Mouse (Mus musculus) spleen, postnatal 10 days (tissue): Measurements from ENCODE around the gene Tpm1.

Source experiments
- DNase-seq, 2 experiments: peaks; one replicate each; pipeline ENCODE4 v3.0.0; 2021 to 2022; ENCODE audit warnings: low spot score in 2 of 2

The Tpm1 gene

DNA sequence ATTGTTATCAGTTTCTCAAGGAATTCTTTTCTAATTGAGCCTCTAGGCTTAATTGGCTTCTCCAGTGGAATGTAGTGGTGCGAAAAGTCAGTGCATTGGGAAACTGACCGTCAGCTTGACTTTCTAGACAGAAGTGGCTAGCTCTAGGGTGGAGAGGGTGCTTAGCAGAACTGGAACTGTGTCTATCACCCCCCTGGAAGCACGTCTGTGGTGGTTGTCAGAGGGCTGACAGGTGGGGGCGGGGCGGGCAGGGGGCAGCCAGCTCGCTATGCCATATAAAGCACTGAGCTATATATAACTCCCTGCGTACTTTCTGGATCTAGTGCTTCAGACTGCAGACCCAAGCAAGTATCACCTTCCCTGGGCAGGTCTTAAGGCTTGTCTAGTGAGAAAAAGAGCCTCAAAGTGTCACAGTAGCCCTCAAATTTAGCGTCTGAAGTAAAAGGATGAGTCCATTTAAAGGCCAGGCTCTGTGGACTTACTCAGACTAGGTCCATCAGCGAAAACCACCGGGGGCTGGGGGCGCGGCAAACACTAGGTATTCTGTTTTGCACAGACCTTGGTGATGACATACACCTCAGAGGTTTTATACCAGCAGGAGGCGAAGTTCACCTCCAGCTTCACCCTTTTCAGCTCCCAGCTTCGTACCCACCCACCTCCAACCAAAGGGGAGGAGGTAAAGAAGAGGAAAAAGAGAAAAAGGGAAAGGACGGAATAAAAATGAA lies 2.2 kb downstream of the Tpm1 start:
- no peak for DNase-seq

DNA sequence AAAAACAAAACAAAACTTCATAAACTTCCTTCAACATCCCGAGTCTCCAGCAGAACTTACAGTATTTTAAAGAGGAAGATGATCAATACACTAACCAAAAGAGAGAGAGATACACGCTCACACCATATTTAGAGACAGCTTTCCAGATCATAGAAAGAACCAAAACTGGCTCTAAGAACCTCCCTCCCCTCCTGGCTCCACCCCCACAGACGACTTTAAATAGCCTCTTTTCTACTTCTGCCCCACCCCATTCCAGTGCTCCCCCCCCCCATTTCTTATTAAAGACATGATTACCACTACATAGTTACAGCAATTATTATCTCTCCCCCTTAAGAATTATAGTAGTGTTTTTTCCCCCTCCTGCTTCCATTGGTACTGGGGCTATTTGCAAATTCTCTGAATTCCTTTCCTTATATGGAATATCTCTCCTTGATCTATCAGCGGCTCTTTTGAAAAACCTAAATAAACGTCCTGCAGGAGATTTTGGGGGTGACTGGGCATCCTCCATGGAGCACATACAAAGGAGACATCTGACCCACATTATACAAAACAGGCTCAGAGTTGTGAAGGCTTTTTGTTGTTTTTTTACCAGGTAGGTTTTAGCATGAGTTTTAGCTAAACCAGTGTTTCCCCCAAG lies 3.1 kb downstream of the Tpm1 start:
- DNase-seq: no peak

DNA sequence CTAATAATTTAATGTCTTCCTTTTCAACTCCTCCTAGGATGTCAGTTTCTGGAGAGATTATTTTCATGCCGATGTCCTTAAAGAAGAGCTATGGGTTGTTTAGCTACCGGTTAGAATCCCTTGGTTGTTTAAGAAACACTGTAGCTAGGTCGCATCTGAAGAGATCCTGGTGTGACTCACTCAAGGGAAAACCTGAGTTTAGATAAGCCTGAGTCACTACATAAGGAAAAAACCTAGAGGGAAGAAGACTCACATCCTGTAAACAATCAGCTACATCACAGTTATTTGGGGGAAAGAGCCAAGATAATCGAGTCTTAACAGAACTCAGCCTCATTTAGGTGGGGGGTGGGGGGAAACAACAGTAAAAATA lies 3.9 kb downstream of the Tpm1 start:
- DNase-seq: no peak

DNA sequence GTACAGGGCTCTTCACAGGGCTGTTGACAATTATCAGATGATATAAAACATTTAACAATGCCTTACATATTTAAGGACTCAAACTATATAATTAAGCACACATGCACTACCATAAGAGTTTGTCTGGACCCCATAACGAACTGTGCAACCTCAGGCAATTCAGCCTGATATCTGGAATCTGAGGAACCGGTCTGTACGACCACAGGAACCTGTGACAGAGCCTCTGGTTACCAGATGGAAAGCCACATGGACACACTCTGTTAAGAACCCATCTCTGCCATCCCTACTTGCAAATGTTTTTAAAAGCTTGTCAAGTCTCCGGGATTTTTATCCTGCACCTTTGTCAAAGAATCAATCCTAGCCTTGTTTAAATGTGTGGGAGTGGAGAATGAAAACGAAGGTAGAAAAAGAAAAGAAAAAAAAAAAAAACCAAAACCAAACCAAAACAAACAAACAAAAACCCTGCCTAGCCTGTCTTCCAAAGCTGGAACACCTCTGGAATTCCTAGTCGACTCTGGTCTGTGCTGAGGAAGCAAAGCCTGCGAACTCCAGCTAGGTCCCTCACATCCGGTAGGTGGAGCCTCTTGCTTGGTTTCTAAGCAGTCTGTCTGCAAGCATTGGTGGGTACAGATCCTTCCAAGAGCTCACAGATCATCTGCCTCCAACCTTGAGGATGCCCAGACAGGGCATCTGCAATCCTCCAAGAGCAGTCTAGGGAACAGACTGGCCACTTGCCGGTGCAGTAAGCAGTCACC lies 4.5 kb downstream of the Tpm1 start:
- peak in 1 of 2 experiments; percentile 53 for DNase-seq

DNA sequence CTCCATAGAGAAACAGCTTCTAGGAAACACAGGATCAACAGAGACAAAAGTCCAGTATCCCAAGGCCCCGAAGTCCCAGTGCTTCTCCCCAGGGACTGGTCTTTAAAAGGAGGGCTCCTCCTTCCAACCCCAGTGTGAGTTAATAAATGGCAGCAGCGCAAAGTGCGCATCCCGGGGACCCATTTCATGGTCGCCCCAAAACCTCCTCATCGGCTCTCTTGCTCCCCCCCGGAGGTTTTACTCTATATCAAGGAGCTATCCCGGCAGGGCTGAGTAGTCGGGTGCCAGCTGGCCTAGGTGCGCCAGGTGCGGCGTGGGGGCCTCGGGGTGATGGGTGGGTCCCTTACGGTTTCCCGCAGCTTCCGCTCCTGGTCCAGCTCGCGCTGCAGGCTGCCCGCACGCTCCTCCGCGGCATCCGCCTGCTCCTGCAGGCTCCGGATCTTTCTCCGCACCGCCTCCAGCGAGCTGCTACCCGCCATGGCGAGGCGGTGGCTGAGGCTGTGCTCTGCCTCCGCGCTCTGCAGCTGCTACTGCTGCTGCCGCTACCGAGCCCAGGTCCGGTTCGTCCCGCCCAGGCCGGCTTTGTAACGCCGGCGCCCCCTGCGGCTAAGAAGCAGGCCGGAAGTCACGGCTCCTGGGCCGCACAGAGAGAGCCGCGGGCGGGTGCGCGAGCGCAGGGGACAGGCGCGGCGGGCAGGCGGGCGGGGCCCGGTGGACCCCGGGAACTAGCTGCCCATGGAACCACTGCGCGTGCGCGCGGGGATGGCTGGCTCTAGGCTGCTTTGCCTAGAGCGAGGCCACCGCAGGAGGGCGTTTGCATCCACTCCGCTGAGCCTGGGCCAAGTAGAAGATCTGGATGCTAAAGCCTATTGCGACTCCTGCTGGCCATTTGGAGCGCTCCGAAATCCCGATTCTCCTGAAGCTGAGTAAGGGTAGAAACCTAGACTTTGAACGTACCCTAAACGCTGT lies 5.7 kb downstream of the Tpm1 start:
- DNase-seq: peak; percentile 99

DNA sequence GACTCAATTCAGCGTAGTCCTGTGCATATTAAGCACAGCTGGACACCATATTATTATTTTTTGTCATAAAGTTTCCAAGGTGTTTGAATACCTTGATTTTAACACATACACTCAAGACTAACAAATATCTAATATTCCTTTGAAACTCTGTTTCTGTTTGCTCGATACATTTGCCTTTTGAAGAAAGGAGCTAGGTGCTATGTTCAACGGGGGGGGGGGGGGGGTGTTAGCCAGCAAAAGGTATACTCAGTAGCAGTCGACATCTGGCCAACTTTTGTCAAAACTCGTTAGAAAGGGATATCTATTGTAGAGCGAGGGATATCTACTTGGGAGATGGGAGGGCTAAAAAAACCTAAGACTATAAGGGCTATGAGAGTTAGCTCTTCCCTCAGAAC lies 6.4 kb downstream of the Tpm1 start:
- DNase-seq: no peak

DNA sequence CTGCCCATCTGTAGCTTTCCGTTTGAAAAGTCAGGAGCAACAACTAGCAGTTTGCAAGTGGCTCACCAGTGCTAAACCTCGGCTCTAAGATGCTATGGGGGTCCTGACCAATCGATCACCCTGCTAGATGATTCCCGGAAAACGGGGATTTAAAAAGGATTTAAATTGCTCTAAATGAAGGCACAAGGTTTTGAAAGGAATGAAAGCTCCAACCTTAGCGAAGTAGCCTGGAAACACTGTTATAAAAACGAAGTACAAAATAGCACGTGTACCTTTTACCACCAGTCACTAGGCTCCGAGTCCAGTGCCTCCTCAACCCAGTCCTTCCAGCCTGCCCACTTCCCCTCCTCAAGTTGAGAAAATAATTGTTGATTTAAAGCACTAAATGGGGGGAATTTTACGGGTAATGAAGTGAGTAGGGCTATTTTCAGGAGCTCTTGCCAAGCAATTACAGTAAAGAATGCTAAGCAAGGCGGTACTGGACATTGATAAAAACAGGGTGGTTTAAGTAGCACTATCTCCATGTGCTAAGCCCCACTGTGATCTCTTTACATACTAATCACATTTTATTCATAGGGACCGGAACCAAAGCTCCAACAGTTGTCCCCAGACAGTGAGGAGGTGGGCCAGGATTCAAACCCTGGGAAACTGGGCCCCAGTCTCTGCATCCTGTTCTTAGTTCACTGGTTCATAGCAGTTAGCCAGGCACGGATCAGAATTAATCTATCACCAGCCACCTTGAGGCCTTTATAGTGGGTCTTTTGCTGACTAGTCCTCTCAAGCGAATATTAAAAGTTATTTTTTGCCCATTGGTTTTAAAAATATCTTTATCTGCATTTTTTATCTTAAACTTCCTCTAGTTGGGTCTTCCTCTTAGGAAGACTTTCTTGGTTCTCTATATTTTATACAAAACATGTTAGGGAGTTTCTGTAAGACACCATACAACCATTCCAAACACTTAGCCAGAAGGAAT lies 7.1 kb downstream of the Tpm1 start:
- DNase-seq: peak in 1 of 2 experiments; percentile 44

DNA sequence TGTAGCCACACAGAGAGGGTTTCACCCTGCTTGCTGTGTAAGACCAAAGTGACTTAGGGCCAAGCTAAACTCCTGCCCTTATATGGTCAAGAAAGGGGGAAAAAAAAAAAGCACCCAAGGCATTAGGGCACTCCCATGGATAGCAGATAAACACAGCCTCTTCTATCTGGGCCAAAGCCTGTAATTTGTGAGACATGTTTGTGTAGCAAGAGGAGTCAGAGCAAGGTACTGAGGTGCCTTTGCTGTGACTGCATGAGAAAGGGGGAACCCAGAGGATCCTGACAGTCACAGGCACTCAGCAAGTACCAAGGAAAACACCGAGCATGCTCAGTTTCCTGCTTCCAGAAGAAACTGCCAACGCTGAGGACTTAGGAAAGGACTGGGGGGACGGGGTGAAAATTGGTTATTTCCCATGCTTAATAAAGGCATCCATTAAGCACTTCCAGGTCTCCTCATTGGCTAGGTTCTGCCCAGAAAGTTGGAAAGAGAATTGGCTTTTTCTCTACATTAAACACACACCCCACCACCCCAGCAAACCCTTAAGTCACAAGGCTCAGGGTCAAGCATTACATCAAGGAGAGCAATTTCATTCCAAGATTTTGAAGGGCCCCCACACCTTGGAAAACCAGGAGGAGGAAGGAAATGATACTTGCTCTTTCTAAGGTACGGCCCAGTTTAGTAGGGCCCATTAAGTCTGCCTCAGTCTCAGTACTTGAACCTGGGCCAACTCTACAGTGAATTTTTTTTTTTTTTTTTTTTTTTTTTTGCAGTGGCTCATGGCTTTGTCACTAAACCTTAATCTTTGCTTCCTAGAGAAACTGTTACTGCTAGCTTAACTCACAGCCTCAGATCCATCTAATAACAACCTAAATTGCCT lies 8.0 kb downstream of the Tpm1 start:
- peak in 1 of 2 experiments; percentile 40 for DNase-seq

DNA sequence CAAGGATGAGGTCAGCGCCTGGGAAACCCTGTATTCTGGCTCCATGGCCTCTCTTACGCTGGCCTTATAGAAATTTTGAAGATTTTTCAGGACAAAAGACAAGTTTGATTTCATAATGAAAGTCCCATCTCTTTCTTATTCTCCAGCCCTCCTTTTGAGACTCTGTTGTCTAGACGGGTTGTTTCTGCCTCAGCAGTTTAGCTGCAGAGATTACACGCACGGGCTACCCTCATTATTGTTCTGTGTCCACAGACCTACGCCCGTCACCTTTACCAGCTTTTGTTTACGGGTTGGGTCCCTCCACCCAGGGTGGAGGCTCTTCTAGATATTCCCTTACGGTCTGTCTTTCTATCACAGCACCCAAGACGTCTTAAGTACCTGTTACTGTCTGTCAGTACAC lies 9.3 kb downstream of the Tpm1 start:
- DNase-seq: no peak

DNA sequence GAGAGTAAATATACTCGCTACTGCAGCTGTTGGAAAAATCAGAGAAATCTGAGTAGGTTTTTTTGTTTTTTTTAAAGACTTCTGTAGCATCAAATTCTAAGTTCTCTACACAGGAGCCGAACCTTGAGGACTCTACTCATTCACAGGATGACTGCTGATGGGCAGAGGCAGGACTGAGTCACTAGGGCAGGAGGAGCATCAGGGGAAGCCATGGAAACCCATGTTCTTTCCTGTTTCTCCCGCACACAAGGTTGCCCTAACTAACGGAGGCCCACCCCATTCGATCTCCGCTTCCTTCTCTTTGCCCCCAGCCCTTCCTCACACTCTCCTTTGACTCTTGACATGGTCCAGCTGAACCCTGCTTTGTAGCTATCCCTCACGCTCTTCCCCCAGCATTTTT lies 10.5 kb downstream of the Tpm1 start:
- DNase-seq: no peak

DNA sequence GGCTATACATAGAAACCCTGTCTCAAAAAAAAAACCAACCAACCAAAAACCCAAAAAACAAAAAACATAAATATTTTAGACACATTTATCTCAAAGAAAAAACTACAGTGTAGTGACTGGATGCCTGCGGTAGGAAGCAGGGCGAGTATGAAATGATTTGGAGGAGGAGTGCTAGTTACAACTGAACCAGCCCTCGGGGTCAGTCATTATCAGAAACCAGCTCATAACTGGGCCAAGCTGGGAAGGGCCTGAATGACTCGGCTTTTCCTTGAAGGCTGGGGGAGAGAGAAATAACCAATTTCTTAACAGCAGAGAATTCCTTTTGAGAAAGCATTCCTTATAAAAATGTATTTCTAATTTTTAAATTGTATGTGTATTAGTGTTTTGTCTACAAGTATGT lies 11.5 kb downstream of the Tpm1 start:
- no peak for DNase-seq

DNA sequence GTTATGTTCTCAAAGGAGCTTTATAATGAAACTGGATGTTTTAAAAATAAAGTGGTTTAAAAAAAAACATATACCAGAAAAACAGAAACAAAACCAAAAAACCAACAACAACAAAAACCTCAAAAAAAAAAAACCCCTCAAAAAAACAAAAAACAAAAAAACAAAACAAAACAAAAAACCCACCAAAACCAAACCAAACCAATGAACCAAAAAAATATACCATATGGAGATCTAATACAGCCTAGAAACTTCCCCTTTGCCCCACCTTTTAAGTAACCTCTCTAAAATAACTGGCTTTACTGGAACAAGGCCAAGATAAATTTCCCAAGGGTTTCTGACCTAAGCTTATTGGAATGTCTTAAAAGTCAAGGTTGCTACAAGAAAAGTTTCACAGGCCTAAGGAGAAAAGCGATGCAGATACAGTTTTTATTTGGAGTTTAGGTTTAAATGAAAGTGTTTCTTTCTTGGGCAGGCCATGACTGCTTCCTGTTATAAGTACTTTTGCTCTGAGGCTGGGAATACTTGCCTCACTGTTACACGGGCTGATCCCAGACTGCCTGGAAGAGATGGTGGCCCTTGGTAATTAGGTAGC lies 12.6 kb downstream of the Tpm1 start:
- DNase-seq: no peak

DNA sequence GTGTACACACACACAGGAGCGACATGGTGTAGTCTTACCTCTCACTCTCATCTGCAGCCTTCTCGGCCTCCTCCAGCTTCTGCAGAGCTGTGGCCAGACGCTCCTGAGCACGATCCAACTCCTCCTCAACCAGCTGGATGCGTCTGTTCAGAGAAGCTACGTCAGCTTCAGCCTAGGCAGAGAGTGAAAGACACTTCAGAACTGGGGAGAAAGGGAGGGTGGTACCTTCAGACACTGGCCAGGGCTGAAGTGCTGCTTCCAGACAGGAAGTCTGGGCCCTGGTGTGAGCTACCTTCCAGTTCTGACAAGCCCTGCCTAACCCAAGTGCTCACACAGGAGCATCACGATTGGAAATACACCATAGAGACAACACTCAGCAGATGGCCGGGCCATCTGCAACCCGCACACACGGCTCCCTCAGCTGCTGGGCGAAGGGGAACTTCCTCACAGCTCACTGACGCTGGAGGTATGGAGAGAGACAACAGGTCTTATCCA lies 13.2 kb downstream of the Tpm1 start:
- DNase-seq: no peak

DNA sequence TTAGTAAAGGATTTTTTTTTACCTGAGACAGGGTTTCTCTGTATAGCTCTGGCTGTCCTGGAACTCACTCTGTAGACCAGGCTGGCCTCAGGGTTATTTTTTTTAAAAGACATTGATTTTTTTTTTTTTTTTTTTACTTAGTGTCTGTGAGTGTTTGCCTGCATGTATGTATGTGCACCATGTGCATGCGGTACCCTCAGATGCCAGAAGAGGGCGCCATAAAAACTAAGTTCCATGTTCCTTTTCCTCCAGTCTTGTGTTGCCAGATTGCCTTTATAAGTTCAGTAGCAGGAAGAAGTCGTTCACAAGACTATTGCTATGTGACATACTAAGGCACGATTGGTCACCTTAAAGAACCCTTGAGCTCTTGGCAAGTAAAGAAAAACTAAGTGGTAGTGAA lies 14.5 kb downstream of the Tpm1 start:
- no peak for DNase-seq

DNA sequence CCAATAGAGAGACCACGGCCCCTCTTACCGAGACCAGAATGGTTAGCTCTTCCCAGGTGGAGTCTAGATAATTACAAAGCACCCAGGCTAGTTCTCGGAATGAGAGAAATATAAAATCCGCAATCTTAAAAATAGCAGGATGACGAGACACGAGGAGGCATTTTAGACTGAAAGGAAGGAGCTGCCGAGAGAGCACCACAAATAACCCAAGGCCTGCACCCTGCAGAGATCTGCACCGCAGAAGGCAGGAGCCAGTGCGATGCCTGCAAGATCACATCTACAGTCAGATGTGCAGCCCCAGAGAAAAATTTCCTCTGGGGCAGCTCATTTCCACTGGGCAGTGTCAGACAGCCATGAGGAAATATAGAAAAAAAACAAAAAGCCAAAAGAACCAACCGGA lies 16.2 kb downstream of the Tpm1 start:
- no peak for DNase-seq

DNA sequence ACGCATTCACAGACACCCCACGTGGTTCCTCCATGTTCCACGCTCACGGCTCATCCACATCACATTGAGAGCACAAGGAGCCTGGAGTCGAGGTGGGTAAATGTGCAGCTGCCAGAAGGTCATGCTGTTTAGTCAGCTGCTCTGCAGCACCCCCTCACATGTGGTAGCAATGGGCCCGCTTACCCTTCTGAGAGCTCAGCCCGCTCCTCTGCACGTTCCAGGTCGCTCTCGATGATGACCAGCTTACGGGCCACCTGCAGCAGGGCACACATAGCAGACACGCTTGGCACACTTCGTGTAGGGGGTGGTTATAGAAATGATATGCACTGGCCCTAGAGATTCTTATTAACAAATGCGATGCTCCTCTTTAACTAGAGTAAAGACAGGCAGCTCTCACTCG lies 16.6 kb downstream of the Tpm1 start:
- no peak for DNase-seq

DNA sequence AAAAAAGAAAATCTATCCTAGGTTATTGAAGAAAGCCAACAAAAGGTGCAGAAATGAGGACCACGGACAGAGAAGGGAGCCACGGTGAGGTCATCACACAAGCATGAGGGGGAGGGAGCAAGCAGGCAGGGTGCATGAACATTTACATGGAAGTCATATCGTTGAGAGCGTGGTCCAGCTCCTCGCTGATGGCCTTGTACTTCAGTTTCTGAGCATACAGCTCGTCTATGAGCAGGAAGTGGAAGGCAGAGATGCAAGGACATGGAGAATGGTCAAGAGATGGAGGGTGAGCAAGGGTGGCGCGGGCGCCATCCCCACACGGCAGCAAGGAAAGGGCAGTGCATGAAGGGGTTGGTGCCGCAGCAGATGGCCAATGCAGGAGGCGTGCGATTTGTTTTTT lies 19.7 kb downstream of the Tpm1 start:
- DNase-seq: no peak

DNA sequence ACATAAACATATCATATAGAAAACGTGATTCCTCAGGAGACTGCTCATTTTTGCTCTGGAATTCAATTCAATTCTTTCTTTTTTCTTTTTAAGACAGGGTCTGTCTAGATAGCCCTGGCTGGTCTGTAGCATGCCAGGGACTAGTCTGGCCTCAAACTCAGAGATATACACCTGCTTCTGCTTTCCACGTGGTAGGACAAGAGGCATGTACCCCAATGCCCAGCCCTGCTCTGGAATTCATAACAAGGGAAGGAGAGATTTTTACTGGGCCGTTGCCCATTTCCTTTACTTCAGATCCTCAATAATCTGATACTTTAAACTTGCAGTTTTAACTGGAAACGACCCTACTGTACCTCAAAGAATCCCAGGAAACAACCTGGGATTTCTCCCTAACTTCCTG lies 20.3 kb downstream of the Tpm1 start:
- DNase-seq: no peak

DNA sequence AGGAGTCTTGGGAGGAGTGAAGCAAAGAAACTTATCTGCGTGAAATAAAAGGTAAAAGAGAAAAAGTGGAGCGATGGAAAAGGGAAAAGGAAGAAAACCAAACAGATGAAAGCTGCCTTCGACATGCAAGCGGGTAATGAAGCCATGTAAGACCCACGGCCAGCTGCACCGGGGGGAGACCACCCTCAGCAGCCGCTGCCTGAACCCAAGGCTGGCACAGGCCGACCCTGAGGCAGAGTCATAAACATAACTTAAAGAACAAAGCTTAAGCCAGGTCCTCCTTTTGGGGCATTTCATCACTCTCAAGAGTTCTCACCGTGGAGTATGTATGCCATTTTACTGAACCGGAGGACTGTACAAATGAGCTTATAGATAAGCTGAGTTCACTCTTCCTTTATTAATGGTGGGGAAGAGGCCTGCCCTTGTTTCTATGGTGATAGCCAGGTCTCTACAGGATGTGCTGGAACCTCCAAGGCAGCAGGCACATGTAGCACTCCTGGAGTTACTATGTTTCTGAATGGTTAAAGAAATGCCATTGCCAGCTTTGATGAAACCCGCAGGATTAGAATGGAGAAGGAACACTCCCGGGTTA lies 21.0 kb downstream of the Tpm1 start:
- DNase-seq: no peak
